Mouse (Mus musculus) gastrocnemius, adult 18-20 months (tissue): ENCODE measurements around the gene Prr15l. TPM values are rescaled to one million over a fixed set of nuclear protein-coding genes. Genes with fewer than 3 reads are reported as not detected.

Source experiments
- DNase-seq: peaks from one replicate; pipeline ENCODE4 v3.0.0; 2021; ENCODE audit warnings: low spot score
- long read RNA-seq, 2 experiments: library from polyadenylated mRNA; stranded (forward); transcript quantifications; one replicate each; pipeline ENCODE4 v2.0.0; 2021
- total RNA-seq, 2 experiments: library from RNA; stranded (reverse); gene quantifications; 2 replicates each; pipeline ENCODE4 v1.2.3; 2021

The Prr15l gene
- not detected for total RNA-seq
- long read RNA-seq, experiment 1, result 0 reads
- long read RNA-seq, experiment 2, result 0 reads

DNA sequence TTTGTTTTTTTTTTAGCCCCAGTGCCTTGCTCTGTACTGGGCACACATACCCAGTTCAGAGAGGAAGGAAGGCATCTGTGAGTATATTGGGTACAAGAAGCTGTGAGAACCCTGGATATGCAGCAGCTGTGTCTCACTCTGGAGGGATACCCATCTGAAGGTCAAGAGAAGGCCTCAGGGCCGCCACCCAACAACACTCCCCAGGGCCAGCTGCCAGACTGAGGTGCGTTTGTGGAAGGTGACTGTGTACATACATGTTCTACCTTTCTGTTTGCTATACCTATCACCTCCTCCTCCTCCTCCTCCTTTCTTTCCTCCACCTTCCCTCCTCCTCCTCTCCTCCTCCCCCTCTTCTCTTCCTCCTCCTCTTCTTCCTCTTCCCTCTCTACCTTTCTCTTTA is at the start of gene Prr15l:
Prr15l (plus strand) TSS at position 17 of the 400 bp plus-strand sequence.
- no peak for DNase-seq

DNA sequence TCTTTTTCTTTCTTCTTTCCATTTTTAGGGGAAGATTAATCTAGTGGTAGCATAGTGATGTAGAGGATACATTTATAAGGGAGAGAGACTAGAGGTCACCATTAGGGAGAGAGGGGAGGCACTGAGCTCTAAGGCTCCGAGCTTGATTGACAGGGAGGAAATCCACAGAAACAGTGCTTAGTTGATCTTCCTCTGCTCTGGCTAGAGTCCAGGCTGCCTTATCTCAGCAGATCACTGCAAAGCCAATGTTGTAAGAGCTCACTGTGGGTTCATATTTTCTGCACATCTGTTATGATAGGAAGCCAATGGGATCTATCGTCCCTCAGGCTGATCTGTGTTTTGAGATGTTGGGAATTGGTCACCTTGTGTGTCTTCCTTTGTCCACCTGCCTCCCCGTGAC is 49.2 kb upstream of the Prr15l start:
- no peak for DNase-seq

DNA sequence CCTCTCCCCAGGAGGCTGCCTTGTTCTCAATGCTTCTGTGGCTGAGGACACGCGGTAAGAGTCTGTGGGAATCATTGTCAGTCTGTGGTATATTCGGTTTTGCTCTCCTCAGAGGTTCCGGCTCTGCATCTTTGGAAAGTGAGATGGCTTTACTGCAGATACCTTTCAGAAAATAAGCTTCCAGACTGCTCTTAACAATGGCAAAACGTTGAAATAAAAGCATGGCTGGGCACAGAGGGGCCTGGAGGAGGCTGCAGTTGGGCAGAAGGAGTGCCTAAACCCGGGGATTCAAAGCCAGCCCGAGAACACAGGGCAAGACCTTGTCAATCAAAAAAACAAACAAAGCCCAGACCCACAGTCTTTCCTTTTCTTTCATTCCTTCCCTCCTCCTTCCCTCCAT is 48.5 kb upstream of the Prr15l start:
- DNase-seq, result no peak

DNA sequence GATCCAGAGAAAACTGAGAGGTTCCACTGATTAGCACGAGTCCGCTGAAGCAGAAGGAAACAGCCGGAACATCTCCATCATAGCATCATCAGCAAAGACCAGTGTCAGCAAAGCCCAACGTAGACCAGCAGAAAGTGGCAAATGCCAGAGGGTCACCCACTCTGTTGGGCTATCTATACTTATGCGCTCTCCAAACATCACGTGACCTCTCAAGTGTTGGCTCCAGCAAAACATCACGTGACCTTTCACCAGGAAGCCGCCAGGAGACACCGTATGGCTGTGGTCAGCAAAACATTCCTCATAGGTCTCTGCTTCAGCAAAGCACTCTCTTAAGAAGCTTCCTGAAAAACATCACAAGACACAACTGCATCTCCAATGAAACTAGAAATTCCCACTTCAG is 47.6 kb upstream of the Prr15l start:
- no peak for DNase-seq

DNA sequence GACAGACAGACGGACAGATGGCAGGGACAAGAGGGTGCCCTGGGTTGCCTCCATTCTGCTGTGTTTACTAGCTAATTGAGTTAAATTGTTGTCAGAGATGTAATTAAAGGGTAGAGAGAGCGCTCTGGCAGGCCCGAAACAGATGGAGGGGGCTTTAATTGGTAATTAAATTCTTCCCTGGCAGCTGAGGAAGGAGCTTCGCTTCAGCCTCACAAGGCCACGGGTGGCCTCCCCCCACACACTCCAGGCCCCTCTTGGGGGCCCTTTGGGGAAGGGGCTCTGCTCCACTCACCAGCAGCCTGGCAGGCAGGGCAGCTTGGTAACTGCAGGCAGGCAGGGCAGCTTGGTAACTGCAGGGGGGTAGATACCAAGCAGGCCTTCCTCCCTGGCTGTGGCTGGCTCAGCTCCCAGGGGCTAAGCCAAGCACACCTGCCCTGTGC is 42.0 kb upstream of the Prr15l start:
- no peak for DNase-seq

DNA sequence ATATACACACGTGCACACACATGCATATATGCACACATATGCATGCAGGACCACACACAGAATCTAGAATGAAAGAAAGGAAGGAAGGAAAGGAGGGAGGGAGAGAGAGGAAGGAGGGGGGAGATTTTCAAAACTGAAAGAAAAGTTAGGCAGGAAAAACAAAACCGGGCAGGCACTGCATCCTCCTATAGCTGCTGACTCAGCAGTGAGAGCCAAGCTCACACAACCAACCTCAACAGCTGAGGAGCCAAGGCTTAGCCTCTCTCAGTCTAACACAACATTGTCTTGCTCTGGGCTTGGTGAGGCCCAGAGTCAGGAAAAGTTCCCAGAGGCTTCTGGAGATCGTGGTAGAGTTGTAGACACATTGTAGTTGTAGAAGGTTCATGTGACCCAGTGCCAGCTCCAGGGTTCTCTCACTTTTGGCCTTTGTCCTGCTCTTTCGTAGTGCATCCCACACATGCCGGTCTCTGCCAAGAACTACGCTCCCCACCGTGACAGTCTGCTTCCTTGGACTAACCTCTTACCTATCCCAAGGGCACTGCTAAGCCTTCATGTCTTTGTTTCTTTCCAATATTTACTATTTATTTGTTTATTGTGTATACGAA is 40.9 kb upstream of the Prr15l start:
- DNase-seq, result no peak

DNA sequence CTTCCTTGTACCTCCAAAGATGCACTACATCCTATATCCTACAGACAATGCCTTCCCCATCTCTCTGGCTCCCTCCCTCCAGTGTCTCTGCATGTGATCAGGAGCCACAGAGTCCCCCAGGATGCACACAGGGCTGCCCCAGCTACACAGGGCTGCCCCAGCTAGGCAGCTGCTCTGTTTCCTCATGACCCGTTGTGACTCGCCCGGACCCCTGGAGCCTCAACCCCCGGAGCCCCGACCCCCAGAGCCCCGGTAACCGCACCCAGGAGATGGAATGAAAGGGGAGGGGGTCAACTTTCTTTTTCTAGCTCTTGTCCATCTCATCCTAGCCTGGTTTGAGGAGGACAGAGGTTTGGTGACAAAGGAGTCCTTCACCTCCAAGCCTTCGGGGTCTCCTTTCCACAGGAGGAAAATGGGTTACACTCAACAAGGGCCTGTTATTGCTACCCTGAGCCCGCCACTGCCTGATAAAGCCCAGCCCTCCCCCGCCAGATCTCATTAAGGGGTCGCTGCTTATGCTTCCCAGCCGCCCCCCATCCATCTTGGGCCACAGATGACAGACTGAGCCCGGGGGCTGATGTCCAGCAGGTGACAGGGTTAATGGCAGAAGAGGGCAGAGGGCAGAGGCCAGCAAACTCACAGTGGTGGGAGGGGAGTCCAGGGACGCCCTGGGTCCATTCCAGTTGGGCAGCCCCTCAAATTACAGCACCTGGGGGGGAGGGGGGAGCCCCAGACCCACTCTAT is 35.9 kb upstream of the Prr15l start:
- no peak for DNase-seq

DNA sequence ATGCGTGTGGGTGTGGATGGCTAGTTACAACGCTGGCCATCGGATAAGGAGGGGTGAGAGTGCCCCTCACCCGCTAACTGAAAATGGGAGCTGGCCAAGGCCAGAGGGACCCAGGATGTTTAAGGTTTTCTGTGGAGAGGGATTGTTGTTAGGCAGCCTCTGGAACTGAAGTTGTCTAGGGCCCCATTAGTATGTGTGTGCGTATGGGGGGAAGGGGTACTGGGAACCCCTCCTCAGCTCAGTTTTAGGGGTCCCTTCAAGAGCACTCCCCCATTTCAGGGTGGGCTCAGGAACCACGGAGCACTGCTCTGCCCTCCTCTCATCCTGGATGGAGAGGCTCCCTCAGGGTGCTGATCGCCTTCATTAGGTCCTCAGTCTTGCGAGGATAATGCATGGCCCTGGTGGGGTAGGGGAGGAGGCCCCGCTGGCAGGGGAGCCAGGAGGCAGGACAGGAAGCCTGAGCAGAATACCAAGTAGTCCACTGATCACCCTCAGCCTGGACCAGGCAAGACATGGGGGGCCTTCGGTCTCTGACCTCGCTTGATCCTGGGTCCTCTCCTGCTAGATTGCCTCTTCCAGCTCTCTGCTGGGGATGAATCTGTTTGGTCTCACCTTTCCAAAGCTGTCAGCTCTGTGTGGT is 34.6 kb upstream of the Prr15l start:
- DNase-seq, result no peak

DNA sequence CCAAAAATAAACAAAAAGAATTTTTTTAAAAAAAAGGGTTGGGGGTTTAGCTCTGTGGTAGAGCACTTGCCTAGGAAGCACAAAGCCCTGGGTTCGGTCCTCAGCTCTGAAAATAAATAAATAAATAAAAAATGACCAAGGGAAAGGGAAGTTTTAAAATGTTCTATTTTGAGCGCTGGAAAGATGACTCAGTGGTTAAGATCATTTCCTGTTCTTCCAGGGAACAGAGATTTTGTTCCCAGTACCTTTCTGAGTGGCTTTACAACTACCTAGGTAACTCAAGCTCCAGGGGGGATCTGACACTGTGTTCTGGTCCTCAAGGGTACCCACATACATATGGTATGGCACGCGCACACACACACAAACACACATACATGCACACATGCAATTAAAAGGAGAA is 32.0 kb upstream of the Prr15l start:
- DNase-seq, result no peak

DNA sequence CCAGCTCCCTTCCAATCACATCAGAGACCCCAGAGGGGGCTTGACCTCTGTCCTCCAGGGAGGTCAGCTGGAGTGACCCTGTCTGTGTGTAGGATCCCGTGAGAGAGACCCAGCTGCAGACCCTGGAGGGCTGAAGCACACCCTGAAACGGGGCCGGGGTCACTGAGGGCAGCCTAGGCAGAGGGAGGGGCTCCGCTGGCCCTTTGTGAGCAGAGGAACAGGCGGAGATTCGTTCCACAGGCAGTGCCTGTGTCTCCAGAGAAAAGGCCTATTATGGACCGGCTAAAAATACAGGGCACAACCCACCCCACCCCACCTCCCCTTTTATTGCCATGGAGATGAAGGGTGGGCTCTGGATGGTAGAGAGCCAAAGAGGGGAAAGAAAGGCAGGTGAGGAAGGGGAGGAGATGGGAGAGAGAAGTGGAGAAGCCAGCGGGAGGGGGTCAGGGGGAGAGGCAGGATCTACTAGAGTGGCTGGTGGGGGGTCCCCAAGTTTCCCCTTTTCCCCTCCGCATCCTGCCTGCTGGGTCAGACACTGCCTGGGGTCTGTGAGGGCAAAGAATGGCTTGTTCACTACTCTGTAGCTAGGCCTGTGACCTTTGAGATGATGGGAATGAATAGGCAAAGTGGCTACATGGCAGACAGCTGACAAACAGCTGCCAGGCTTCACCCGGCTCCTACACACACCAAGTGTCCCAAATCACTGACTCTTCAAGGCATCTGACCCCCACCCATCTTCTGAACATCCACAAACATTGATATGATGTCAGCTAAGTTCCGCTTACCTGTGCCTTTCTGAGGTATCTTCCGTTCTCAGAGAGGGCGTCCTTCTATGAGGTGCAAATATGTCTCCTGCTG is 28.2 kb upstream of the Prr15l start:
- DNase-seq, result no peak

DNA sequence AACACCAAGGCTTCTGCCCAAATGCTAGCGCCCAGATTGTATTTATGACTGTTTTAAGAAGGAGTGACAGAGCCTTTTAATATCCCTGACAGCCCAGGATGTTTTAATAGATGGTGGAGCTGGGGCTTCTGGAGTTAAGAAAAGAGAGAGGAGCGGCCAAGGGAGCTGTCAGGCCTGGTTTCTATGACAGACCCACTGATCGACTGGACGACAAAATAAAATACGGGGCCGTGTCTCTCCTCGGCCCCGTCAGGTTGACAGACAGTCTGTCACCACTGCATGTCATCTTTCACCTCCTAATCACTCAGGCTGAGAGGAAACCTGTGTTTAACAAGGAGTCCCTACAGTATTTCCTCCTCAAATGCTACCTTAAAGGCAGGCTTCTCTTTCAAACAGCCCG is 26.6 kb upstream of the Prr15l start:
- DNase-seq, result no peak

DNA sequence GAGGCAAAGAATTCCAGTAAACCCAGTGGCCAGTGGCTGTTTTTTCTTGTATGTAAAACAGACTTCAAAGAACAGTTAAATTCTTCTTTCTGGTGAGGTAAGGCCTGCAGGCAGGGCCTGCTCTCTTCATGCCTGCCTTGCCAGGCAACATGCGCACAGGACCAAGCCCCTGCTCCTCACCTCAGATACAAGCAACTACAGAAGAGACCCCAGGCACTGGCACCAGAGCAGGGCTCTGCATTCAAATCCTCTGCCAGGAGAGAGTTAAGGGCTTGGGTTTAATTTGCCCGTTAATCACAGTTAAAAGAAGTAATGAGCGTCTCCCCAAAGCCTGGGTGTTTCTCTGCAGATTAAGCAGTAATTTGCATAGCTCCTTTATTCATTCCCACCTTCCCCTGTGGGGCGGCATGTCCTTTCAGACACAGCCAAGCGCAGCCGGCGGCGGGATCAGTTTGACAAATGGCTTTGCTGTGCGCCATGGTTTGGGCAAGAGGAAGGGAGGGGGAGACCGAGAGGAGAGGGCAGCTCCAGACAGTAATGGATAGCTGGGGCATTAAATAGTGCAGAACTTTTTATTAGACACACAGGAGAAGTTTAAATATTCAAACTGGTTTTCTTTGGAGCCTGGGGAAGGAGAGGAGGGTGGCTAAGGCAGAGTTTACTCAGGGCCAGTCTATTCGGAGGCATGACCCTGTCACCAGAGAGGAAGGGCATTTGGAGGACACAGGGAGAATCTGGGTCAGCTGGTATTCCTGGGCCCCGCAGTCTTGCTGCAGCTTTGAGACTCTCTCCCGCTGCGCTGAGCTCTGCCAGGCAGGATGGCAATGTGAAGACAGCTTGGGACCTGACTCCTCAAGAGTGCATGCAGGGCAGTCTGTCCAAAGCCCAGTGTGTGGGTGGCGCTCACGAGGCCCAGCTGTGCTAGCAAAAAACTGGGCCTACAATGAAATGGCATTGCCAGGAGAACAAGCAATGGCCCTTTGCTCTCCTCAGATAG is 25.0 kb upstream of the Prr15l start:
- peak; percentile 32 for DNase-seq

DNA sequence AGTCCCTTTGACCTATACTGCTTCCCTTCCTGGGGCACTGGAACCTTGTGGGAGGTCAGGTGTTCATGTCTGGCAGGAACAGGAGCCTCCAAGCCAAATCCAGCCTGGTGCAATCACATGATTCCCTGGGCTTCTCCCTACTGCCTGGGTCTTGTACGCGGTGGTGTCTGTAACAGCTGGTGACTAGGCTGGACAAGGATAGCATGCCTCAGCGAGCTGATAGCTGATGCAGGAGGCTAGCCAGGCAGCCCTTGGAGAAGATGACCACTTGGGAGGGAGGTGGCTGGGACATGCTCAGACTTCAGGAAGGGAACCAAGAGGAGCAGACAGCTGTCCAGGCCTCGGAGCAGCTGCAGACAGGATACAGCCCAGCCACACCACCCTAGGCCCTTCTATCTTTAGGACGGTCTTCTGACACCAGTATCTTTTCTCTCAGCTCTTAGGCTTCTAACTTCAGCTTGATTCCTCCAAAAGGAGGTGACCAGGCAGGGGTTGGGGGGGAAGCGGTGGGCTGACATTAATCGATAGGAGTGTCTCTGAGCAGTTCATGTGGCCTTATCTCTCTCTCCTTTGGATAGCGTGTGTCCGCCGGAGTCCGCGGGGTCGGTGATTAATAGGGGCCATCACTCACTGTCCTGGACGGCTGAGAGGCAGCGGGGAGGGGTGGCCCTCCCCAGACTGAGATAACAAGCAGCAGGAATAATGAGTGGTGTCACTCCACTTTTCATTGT is 21.3 kb upstream of the Prr15l start:
- peak; percentile 87 for DNase-seq

DNA sequence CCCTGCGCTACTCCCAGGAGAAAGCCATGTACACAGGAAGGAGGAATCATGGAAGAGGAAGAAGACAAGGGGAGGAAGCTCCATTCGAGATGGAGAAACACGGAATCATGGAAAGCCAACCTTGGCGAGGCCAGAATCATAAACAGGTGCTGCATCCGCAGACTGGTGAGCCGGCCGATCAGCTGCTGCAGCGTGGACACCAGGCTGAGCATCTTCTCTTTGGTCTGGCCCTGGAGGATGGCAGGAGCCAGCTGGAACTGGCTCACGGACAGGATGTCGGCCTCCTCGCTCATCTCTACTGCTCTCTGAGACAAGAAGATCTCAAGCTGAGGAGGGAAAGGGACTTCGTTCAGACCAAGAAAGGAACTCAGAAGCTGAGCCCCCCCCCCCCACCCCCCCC is 19.3 kb upstream of the Prr15l start:
- DNase-seq, result no peak

DNA sequence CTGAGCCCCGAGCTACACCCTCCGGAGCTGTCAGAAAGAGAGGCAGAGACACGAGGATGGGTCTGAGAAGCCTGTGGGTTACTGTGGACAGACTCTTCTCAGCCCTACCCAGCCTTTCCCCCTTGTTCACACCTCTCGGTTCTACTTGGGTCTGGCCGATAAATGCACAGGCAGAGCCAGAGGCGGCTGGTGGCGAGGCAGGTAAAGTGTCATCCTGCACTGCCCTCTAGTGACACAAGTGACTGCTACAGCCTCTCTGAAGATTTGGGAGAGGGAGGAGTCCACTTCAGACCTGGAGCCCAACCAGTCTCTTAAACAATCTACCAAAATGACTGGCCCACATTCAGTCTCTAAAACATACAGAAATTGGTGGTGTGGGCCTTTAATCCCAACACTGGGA is 17.9 kb upstream of the Prr15l start:
- peak; percentile 80 for DNase-seq

DNA sequence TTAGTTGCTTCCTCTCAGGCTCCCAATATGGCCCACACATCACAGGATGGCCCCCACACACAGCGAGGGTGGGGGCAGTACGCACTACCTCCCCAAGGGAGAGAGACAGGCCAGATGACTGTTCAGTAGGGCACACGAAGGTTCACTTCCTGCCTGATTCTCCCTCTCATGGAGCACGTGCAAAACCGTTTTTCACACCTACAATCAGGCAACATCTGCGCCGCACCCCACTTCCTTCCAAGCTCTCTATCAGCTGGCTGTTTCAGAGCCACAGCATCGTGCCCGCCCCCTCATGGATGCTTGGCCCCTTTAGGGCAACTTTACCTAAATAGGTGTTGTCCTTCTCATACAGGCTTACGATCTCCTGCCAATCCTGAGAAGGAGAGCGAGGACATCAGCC is 15.2 kb upstream of the Prr15l start:
- DNase-seq, result no peak

DNA sequence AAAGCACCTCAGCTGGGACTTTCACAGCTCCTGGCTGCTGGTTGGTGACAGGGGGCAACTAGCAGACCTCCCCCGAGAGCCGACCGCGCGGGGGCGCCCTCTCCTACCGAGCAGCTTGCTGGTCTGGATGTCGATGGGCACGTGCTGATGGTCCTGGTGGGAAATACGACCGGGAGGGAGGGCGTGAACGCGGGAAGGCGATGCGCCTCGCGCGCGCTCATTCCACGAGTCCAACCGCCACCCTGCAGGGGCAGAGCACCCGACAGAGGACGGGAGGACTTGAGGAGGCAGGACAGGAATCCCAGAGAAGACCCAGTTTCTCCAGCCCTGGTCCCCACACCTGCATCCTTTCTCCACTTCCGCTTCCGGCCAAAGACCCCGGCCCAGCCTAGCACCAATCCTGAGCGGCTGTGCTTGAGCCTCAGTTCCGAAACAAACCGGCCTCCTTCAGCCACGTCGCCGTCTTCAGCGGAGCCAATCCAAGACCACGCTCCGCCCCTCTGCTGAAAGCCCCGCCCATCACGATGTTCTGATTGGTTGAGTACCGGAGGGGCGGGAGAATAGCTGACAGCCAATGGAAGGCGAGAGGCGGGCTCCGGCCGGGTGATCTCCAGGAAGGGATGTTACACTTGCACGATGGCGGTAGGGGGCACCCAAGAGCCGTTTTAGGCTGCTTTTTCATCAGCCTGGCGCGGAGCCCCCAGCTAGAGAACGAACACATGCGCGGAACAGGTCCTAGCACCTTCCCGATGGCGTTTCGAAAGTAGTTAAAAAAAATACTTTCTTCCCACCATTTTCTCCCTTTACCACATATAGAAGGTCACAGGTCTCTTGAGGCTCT is 11.6 kb upstream of the Prr15l start, which contains the start of gene Cdk5rap3:
Cdk5rap3 (minus strand) TSS at position 453 of the 841 bp plus-strand sequence.
- peak; percentile 99 for DNase-seq

DNA sequence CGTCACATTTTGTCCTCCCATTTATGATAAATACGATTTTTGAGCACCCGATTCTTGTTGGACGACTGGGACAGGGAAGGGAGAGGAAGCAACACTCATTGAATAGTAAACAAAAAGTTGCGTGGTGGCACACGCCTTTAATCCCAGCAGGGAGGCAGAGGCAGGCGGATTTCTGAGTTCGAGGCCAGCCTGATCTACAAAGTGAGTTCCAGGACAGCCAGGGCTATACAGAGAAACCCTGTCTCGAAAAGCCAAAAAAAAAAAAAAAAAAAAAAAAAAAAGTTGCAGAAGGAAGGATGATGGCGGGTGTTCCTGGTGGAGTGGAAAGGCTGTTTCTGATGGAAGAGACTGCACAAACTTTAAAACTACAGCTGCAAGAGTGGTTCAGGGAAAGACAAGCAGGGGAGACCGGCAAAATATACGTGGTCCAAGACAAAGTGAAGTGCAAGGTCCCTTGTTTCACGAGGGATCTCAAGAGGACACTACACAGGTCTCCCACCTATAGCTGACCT is 11.0 kb upstream of the Prr15l start:
- DNase-seq, result no peak

DNA sequence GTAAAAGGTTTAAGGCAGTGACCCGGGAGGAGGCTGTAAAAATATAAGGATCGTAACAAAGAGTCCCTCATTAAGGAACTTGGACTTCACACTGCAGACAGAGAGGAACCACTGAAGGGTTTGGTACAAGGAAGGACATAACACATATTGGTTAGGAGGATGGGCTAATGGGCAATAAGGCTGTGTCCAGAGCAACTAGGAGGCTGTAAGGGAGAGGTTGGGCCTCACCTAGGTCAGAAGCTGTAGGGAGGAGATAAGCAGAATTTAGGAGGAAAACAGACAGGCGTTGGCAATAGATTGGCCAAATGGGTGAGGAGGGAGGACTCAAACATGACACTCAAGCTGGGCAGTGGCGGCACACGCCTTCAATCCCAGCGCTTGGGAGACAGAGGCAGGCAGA is 10.5 kb upstream of the Prr15l start:
- DNase-seq, result no peak
